Mouse (Mus musculus) embryonic facial prominence, embryonic 11.5 days (tissue): ENCODE measurements around the gene Sars2. TPM values are rescaled to one million over a fixed set of nuclear protein-coding genes. Genes with fewer than 3 reads are reported as not detected.
A peak's percentile ranks its signal among the peaks of the same experiment; 100 is the strongest.

ENCODE experiments used
- ATAC-seq: fragments of 200-750 bp; cut with Nextera tagmentation; replicated peaks from 2 replicates; pipeline ENCODE4 v1.8.0; 2017; ENCODE audit warnings: low read depth; ENCODE audit not compliant: insufficient number of reproducible peaks, low FRiP score, low TSS enrichment
- DNase-seq: peaks from one replicate; pipeline ENCODE4 v3.0.0-alpha.2; 2015; ENCODE audit warnings: low spot score
- H3K27ac ChIP-seq: fragments of 300-500 bp; sonication (generic); replicated peaks from 2 replicates; pipeline ENCODE4 v1.5.1; 2014; ENCODE audit warnings: mild to moderate bottlenecking, low read depth, low read length, control low read depth
- H3K27me3 ChIP-seq: fragments of 300-500 bp; sonication (generic); 2 replicates; pipeline ENCODE4 v1.6.1; 2014; ENCODE audit warnings: mild to moderate bottlenecking, low read length, moderate library complexity, mixed read lengths; ENCODE audit not compliant: control insufficient read depth, insufficient read depth
- H3K36me3 ChIP-seq: fragments of 300-500 bp; sonication (generic); replicated peaks from 2 replicates; pipeline ENCODE4 v1.6.1; 2014; ENCODE audit warnings: low read depth, mild to moderate bottlenecking, low read length, moderate library complexity, mixed read lengths; ENCODE audit not compliant: control insufficient read depth, insufficient read depth
- H3K4me1 ChIP-seq: fragments of 300-500 bp; sonication (generic); 2 replicates; pipeline ENCODE4 v1.6.1; 2014; ENCODE audit warnings: low read length, mixed read lengths; ENCODE audit not compliant: control insufficient read depth, insufficient read depth
- H3K4me2 ChIP-seq: fragments of 300-500 bp; sonication (generic); 2 replicates; pipeline ENCODE4 v1.6.1; 2014; ENCODE audit warnings: low read depth, mild to moderate bottlenecking, control low read depth, low read length, moderate library complexity
- H3K4me3 ChIP-seq: fragments of 300-500 bp; sonication (generic); 2 replicates; pipeline ENCODE4 v1.5.1; 2014; ENCODE audit warnings: low read depth, low read length, control low read depth
- H3K9ac ChIP-seq: fragments of 300-500 bp; sonication (generic); replicated peaks from 2 replicates; pipeline ENCODE4 v1.6.1; 2014; ENCODE audit warnings: mild to moderate bottlenecking, control low read depth, low read length
- H3K9me3 ChIP-seq: fragments of 300-500 bp; sonication (generic); replicated peaks from 2 replicates; pipeline ENCODE4 v1.6.1; 2016; ENCODE audit warnings: mild to moderate bottlenecking, low read length, inconsistent platforms, mixed read lengths; ENCODE audit not compliant: control insufficient read depth
- WGBS: fragments of 180-500 bp; shearing (Covaris S2); extraction: QIAGEN DNeasy Blood & Tissue Kit; methylation state at CpG from one replicate; pipeline ENCODE4 v1.1.7; 2014; 5-methylcytosine and 5-hydroxymethylcytosine counted together
- polyA plus RNA-seq: library from polyadenylated mRNA; unstranded; fragments of >200 nt; fragmentation: Nextera tagmentation; extraction: Ambion mirVana; gene quantifications from 2 replicates; pipeline ENCODE4 v1.2.1, GENCODE M21; 2014

The Sars2 gene
- polyA plus RNA-seq, 1 experiment from 2014 or later, result 28.2 TPM

- WGBS, result 82% methylated on average over 13 of the region's 13 CpGs
- peaks cover 5% of the 10 kb centered on the region; the same call in 1 of the 2 replicates for H3K27me3 ChIP-seq
- DNase-seq (no peak), ATAC-seq (no peak)
- H3K4me3 ChIP-seq, result no peak overlapping the region
- H3K36me3 ChIP-seq, result peaks cover 3% of the 10 kb centered on the region; the same call in 1 of the 2 replicates
- no peak overlapping the region for H3K4me2 ChIP-seq
- no peaks in the 10 kb centered on the region for H3K9me3 ChIP-seq
- H3K27ac ChIP-seq, result no peak overlapping the region
- H3K9ac ChIP-seq, result no peak overlapping the region
- H3K4me1 ChIP-seq, result no peaks in the 10 kb centered on the region
Observed at GRCm38 (mm10) chr7:28758623-28759022, 16.8 kb downstream of the Sars2 start.

DNA sequence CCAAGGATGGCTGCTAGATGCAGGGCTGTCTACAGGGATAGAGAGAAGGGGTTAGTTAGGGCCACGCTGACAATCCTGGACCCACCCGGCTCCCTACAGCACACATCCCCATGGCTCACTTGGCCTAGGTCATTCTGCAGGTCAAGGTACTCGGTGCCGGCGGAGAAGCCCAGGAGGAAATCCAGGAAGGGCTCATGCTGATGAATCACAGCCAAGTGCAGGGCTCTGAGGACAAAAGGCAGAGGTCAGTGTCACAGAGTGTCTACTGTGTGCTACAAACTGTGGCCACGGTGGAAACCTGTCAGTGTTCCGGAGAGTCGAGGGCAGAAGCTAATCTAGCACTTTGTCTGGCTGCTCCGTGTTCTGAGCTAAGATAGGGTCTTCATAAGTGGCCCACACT is 20.1 kb downstream of the Sars2 start:
- Histone ChIP-seq H3K27ac (no peak overlapping the region), H3K9me3 (no peaks in the 10 kb centered on the region), H3K4me3 (no peak overlapping the region), H3K9ac (no peak overlapping the region), H3K4me1 (no peaks in the 10 kb centered on the region), H3K27me3 (no peaks in the 10 kb centered on the region), H3K4me2 (no peak overlapping the region), H3K36me3 (peaks cover 3% of the 10 kb centered on the region; the same call in 1 of the 2 replicates)
- ATAC-seq (no peak), DNase-seq (no peak)
- 93% methylated on average over 9 of the region's 9 CpGs for WGBS

- ATAC-seq (no peak), DNase-seq (no peak)
- Histone ChIP-seq H3K27me3 (no peaks in the 10 kb centered on the region), H3K27ac (no peak overlapping the region), H3K9ac (no peak overlapping the region), H3K4me1 (no peaks in the 10 kb centered on the region), H3K4me2 (0 out of 2 replicates have a peak overlapping the region, but pooled peaks have one; percentile 1), H3K36me3 (no peaks in the 10 kb centered on the region), H3K9me3 (no peaks in the 10 kb centered on the region), H3K4me3 (no peak overlapping the region)
- 86% methylated on average over 6 of the region's 6 CpGs for WGBS
Observed at GRCm38 (mm10) chr7:28765211-28765610, 23.4 kb downstream of the Sars2 start.

- Histone ChIP-seq H3K4me1 (no peaks in the 10 kb centered on the region), H3K9me3 (no peaks in the 10 kb centered on the region), H3K4me2 (peak within 1 kb of the TSS; percentile 54), H3K36me3 (no peaks in the 10 kb centered on the region), H3K4me3 (peak within 1 kb of the TSS; percentile 83), H3K27ac (no peak within 1 kb of the TSS), H3K27me3 (no peaks in the 10 kb centered on the region), H3K9ac (peak within 1 kb of the TSS; percentile 66)
- peak; percentile 99 for DNase-seq
- peak; percentile 97 for ATAC-seq
- under 1% methylated on average over 45 of the region's 45 CpGs for WGBS
Observed at GRCm38 (mm10) chr7:28766173-28766879, 24.5 kb downstream of the Sars2 start, which contains the start of gene Sirt2. Gene Sirt2, plus strand, starts transcription at chr7:28766735.

DNA sequence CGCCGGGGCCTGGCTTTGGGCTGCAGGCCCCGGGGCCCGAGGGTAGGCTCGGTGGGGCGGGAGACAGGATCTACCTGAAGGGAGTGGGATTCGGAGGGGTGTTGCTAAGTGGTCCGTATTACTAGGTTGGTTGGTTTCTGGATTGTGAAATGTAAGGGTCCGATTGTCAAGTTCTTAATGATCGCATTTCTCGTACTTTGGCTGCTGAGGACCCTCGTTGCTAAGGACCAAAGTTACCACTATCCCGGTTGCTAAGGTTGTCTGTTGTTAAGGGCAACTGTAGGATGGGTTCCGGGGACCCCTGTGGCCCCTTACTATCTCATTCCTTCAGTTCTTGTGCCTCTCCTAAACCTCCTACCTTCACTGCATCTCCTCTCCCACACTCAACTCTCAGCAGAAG is 25.1 kb downstream of the Sars2 start:
- H3K36me3 ChIP-seq, result no peaks in the 10 kb centered on the region
- H3K9me3 ChIP-seq, result no peaks in the 10 kb centered on the region
- 5% methylated on average over 14 of the region's 14 CpGs for WGBS
- peak overlapping the region; percentile 54 for H3K4me2 ChIP-seq
- no peak overlapping the region for H3K27ac ChIP-seq
- H3K4me1 ChIP-seq, result no peaks in the 10 kb centered on the region
- no peaks in the 10 kb centered on the region for H3K27me3 ChIP-seq
- H3K4me3 ChIP-seq, result peak overlapping the region; percentile 83
- ATAC-seq (0 out of 2 replicates have a peak, but pooled peaks have one; percentile 4), DNase-seq (no peak)
- peak overlapping the region; percentile 66 for H3K9ac ChIP-seq

GRCm38 (mm10) chr7:28767462-28767965 is 25.7 kb downstream of the Sars2 start, which contains the start of gene Nfkbib:
Gene Nfkbib, minus strand, starts transcription at chr7:28767512.
- Histone ChIP-seq H3K4me1 (no peaks in the 10 kb centered on the region), H3K27me3 (no peaks in the 10 kb centered on the region), H3K9ac (peak within 1 kb of the TSS; percentile 66), H3K9me3 (no peaks in the 10 kb centered on the region), H3K4me2 (peak within 1 kb of the TSS; percentile 54), H3K36me3 (no peaks in the 10 kb centered on the region), H3K4me3 (peak within 1 kb of the TSS; percentile 83), H3K27ac (no peak within 1 kb of the TSS)
- ATAC-seq (no peak), DNase-seq (no peak)
- WGBS, result 60% methylated on average over 7 of the region's 7 CpGs

- Histone ChIP-seq H3K27me3 (no peaks in the 10 kb centered on the region), H3K4me1 (no peaks in the 10 kb centered on the region), H3K4me3 (no peak overlapping the region), H3K36me3 (no peaks in the 10 kb centered on the region), H3K4me2 (no peak overlapping the region), H3K9ac (no peak overlapping the region), H3K27ac (no peak overlapping the region), H3K9me3 (no peaks in the 10 kb centered on the region)
- WGBS, result 91% methylated on average over 9 of the region's 9 CpGs
- ATAC-seq (no peak), DNase-seq (no peak)
Observed at GRCm38 (mm10) chr7:28769414-28769958, 27.7 kb downstream of the Sars2 start.

- no peak overlapping the region for H3K9ac ChIP-seq
- no peaks in the 10 kb centered on the region for H3K27me3 ChIP-seq
- ATAC-seq (no peak), DNase-seq (no peak)
- no peaks in the 10 kb centered on the region for H3K36me3 ChIP-seq
- no peak overlapping the region for H3K27ac ChIP-seq
- no peak overlapping the region for H3K4me3 ChIP-seq
- no peaks in the 10 kb centered on the region for H3K9me3 ChIP-seq
- no peaks in the 10 kb centered on the region for H3K4me1 ChIP-seq
- WGBS, result 92% methylated on average over 3 of the region's 3 CpGs
- H3K4me2 ChIP-seq, result no peak overlapping the region
Observed at GRCm38 (mm10) chr7:28770309-28770708, 28.5 kb downstream of the Sars2 start.
